Mouse (Mus musculus) E14TG2a.4 (cell line): ENCODE measurements at regions not wholly inside any gene's neighbourhood (a gene's known extent, or its start where the extent isn't known, plus 50 kb on each side); places are given as distances from the start of the nearest gene placed in this dataset.
"Not testable (repeated sequence)": the region's sequence is repeated elsewhere in the genome, so short reads cannot be mapped to it uniquely, and the experiment has no call there.

Experiments
- H3K27me3 ChIP-seq: 2 replicates; pipeline ENCODE4 v1.6.1; 2014; ENCODE audit warnings: low read length, control low read depth; ENCODE audit not compliant: insufficient read depth
- H3K36me3 ChIP-seq: 2 replicates; pipeline ENCODE4 v1.6.1; 2014; ENCODE audit warnings: low read length, control low read depth; ENCODE audit not compliant: insufficient read depth
- H3K4me1 ChIP-seq: replicated peaks from 2 replicates; pipeline ENCODE4 v1.6.1; 2014; ENCODE audit warnings: low read depth, low read length, control low read depth
- H3K4me3 ChIP-seq: replicated peaks from 2 replicates; pipeline ENCODE4 v1.5.1; 2014; ENCODE audit warnings: mild to moderate bottlenecking, low read length
- H3K9me3 ChIP-seq: 2 replicates; pipeline ENCODE4 v1.6.1; 2014; ENCODE audit warnings: low read length, control low read depth
- CTCF ChIP-seq: conservative IDR thresholded peaks from 2 replicates; pipeline ENCODE4 v1.5.1; 2014; ENCODE audit warnings: low read length
- NANOG ChIP-seq: IDR thresholded peaks from 2 replicates; pipeline ENCODE4 v1.6.1; 2014; ENCODE audit warnings: borderline replicate concordance, low read length, mixed read lengths
- POU5F1 ChIP-seq: IDR thresholded peaks from 2 replicates; pipeline ENCODE4 v1.6.1; 2014; ENCODE audit warnings: low read length, borderline replicate concordance

DNA sequence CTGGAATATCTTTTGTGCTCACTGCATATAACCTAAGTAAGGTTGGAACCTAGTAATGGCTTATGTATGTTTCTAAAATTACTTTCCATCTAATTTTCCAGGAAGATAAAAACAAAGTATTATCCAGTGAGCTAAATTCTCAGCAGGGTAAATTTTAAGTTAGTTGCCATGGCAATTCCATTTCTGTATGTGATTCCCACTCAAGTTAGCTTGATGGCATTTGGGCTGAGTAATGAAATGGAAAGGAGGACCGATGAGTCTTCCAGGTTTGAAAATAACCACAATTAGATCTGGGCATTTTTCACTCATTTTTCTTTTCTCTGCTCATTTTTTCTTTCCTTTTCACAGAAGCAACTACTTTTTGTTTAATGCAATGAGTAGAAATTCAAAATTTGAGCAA, 398.4 kb upstream of the Gm10801 start:
- no peaks in the 10 kb centered on the region for H3K9me3 ChIP-seq
- no peaks in the 10 kb centered on the region for H3K27me3 ChIP-seq
- H3K4me1 ChIP-seq, result no peaks in the 10 kb centered on the region
- no peak for TF ChIP-seq NANOG
- no peak for TF ChIP-seq CTCF
- no peak for TF ChIP-seq POU5F1
- no peak overlapping the region for H3K4me3 ChIP-seq
- no peaks in the 10 kb centered on the region for H3K36me3 ChIP-seq

DNA sequence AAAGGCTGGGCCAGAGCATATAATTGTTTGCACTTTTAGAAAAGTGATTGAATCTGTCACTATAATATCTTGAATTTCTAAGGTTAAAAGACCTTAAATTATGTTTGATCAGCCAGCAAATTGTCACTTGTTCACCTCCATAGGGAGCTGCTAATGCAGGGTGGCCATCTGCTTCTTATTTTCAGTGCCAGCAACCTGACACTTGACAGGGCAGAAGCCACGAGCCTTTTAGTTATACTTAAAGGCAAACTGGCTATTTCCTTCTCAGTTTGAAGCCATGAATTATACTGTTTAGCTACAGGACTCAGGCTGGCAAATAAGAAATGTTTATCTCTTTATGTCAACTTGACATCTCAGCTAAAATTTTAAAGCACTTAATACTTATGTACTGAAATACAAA, 392.5 kb upstream of the Gm10801 start:
- no peaks in the 10 kb centered on the region for H3K4me1 ChIP-seq
- no peaks in the 10 kb centered on the region for H3K36me3 ChIP-seq
- no peak overlapping the region for H3K4me3 ChIP-seq
- H3K27me3 ChIP-seq, result no peaks in the 10 kb centered on the region
- H3K9me3 ChIP-seq, result no peaks in the 10 kb centered on the region
- TF ChIP-seq NANOG, result no peak
- TF ChIP-seq CTCF, result no peak
- no peak for TF ChIP-seq POU5F1

DNA sequence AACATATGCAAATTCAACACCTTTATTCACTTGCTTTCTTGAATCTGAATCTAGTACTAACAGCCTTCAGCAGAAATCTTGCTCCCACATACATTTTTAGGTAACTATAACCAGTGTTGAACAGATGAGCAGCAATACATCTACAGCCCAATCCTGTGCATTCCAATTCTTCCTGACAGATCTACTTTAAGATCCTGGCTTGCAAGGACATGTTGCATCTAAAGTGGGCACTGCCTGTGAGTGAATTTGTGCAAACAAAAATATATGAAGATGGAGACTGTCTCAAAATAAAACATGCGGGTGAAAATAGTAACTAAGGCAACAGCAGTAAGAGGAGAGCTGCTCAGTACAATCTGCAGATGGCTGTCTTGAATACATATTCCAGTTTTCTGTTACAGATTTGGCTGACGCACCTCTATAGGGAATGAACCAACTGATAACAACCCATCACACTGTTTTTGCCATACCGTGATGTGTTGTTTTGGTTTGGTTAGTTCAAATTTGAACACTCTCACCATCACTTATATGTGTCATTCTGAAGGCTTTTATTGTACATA, 375.2 kb upstream of the Gm10801 start:
- H3K27me3 ChIP-seq, result no peaks in the 10 kb centered on the region
- H3K36me3 ChIP-seq, result no peaks in the 10 kb centered on the region
- no peak for TF ChIP-seq NANOG
- no peak for TF ChIP-seq POU5F1
- no peak for TF ChIP-seq CTCF
- H3K9me3 ChIP-seq, result no peaks in the 10 kb centered on the region
- no peak overlapping the region for H3K4me3 ChIP-seq
- H3K4me1 ChIP-seq, result no peaks in the 10 kb centered on the region

DNA sequence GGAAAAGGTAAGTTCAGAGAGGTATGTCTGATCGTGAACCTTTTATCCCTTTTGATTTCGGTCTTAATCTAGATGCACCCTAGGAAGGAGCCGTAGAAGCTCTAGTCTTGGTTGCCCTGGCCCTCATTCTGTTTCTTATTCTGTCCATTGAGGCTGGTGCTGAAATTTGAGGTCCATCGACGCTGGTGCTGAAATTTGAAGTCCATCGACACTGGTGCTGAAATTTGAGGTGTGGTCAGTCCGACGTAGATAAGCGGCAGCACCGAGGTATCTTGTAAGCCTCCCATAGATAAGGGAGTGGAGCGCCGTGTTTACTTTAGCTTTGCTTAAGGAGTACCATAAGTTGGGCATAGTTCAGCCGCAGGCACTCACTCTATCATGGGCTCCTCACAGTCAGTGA, 332.0 kb upstream of the Gm10801 start:
- not testable (repeated sequence) for H3K4me3 ChIP-seq, H3K36me3 ChIP-seq, H3K27me3 ChIP-seq, H3K4me1 ChIP-seq
- H3K9me3 ChIP-seq, result peaks cover 57% of the 10 kb centered on the region

DNA sequence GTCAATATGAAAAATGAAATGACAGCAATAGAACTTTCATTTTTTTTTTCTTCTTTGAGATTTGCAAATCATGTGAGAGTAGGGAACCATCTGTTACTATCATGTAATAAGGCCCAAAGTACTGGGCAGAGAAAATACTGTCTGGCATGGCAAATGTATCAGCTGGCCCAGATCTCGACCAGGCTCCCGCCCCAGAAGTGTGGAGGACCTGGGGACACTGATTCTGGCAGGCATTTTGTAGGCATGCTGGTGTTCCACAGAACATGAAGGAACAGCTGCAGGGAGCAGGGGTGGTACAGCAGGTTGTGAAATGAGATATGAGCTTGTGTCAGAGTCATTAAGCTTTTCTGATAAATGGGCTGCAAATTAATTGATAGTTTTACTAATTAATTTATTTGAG, 307.8 kb upstream of the Gm10801 start:
- Histone ChIP-seq H3K27me3 (no peaks in the 10 kb centered on the region), H3K4me1 (no peaks in the 10 kb centered on the region), H3K9me3 (peaks cover 6% of the 10 kb centered on the region; the same call in 1 of the 2 replicates), H3K36me3 (no peaks in the 10 kb centered on the region), H3K4me3 (no peak overlapping the region)
- TF ChIP-seq NANOG (no peak), POU5F1 (no peak), CTCF (no peak)

DNA sequence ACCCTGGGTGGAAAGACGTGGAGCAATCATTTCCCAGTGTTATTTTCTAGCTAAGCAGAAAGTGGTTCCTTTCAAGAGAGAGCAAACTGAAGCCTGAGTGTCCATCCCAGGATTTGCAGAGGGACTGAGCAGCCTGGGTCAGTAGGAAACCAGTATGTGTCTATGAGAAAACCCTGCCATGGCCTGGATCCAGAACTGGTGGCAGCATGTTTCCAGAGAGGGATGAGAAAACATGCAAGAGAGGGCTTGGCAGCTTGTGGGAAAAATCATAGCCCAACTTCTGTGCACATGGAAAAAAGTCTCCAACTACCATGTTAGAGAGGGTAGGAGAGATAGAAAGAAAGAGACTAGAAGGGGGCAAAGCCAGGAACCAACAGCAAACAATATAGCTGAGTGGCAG, 282.8 kb upstream of the Gm10801 start:
- H3K36me3 ChIP-seq, result no peaks in the 10 kb centered on the region
- H3K27me3 ChIP-seq, result no peaks in the 10 kb centered on the region
- no peaks in the 10 kb centered on the region for H3K4me1 ChIP-seq
- H3K9me3 ChIP-seq, result peaks cover 18% of the 10 kb centered on the region
- H3K4me3 ChIP-seq, result no peak overlapping the region
- TF ChIP-seq CTCF (no peak), POU5F1 (no peak), NANOG (no peak)
